Mouse (Mus musculus) inflammation-experienced regulatory T-cells, adult 6 months (primary cell): ENCODE results near the gene Gm13212. TPM values are rescaled to one million over a fixed set of nuclear protein-coding genes. Genes with fewer than 3 reads are reported as not detected.
"Not testable (repeated sequence)": the region's sequence is repeated elsewhere in the genome, so short reads cannot be mapped to it uniquely, and the experiment has no call there.

Experiments used
- ATAC-seq: one replicate; pipeline ENCODE4 v1.8.0; 2017
- polyA plus RNA-seq, 3 experiments: library from polyadenylated mRNA; unstranded; fragments of 100-300 nt; shearing (Covaris generic); gene quantifications; one replicate each; pipeline ENCODE4 v1.2.1; 2017

Gene Gm13212
- 10 to 100 TPM in 2 of 3 experiments, 1 to 10 TPM in 1; 8.8 to 13.2 (median 11.1) TPM for polyA plus RNA-seq

DNA sequence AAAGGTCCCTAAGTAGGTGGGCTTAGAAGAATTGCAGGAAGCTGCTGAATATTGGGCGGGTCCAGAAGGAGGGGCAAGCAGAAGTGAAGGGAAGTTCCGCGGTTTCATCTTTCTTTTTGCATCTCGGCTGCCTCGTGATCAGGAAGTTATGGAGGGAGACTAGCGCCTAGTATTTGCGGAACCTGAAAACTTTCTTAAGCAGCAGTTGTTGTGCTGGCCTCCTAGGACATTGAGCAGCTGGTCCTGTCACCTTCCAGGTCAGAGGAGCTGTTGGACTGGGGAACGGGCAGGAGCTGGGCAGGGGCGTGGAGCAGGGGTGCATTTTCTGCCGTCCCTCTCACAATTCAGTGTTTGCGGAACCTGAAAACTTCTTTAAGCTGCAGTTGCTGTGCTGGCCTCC is at the start of gene Gm13212:
Gm13212 (plus strand) TSS at position 89 of the 400 bp plus-strand sequence.
- ATAC-seq: peak; percentile 83

GRCm38 (mm10) chr4:145543861-145544260 is 41.1 kb upstream of the Gm13212 start:
- not testable (repeated sequence) for ATAC-seq

DNA sequence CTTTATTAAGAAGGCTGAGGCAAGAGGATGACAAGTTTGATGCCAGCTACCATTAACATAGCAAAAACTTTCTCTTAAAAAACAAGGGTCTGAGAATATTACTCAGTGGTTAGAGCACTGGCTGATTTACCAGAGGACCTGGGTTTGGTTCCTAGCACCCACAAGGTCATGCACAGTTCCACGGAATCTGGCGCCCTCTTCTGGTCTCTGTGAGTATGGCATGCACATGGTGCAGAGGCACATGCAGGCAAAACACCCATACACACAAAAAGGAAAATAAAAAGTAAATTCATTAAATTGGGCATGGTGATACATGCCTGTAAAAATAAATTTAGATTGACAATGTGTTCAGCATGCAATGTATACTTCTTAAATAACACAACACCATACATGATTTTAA is 39.9 kb upstream of the Gm13212 start:
- not testable (repeated sequence) for ATAC-seq

DNA sequence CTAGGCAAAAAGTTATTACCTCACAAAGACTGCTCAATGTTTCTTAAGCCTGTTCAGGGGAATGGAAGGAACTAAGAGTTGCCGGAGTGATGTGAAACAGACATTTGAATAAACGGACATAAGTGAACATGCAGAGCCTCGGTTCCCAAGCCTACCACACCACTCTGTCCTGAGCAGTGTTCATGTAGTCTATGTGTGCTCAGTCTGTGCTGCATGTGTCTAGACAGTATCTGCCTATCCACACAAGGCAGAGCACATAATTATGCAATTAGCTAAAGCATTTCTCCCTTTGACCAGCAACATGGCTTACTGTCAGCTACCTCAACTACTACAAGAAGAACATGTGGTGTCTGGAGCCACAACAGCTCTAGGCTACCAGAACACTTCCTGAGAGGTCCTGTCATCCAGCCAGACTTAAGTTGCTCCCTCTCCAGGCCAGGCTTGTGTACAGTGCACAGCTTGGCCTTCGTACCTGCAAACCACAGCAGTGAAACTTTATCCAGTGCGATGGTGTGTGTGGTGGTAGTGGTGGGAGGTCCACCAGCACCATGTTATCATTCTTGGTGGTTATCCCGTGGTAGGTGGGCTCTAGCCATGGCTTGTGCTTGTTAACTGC is 39.1 kb upstream of the Gm13212 start:
- peak; percentile 17 for ATAC-seq

DNA sequence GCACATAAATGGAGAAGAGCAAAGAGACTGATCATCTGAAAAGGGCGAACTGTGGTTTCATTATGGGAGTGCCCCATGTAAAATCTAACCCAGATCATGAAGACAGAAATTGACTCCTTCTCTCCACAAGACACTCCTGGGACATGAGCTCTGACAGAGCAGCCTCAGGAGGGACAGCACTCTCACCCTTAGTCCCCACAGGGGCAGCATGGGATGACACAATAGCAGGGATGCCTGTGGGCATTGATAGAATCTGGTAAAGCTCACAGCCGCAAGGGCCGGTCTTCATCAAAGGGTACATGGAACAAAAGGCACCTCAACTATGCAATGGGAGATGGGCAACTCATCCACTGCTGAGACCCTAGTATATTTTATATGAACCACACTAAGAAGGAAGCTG is 38.5 kb upstream of the Gm13212 start:
- ATAC-seq: not testable (repeated sequence)

DNA sequence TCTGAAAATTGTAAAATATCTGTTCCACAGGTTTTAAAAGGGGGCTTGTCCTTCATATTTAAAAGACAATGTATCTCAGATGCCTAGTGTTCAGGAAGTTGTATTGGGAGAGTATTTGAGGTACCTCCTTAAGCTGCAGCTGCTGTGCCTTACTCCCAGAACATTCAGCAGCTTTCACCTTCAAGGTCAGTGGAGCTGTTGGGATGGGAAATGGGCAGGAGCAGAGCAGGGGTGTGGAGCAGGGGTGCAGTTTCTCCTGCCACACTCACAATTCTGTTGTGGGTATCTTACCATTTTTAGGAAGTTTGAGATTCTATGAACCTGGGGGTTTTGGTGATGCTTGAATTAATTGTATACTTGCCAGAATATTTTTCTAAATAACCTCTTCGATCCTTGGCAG is 28.3 kb upstream of the Gm13212 start:
- no peak for ATAC-seq

GRCm38 (mm10) chr4:145559505-145560099 is 25.4 kb upstream of the Gm13212 start:
- no peak for ATAC-seq

GRCm38 (mm10) chr4:145564111-145564821 is 20.7 kb upstream of the Gm13212 start:
- ATAC-seq: peak; percentile 33

- not testable (repeated sequence) for ATAC-seq
Observed at GRCm38 (mm10) chr4:145570461-145570860, 14.5 kb upstream of the Gm13212 start.

DNA sequence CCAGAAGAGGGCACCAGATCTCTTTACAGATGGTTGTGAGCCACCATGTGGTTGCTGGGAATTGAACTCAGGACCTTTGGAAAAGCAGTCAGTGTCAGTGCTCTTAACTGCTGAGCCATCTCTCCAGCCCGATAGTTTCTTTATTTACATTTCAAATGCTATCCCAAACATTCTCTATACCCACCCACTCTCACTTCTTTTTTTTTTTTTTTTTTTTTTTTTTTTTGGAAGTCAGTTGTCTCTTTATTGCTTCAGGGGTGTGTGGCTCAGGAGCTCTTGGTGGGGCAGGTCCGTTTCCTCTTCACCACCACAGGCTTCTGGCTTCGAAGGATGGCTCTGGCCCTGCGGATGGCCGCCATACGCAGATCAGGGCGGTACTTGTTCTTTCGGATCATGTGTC is 8.3 kb upstream of the Gm13212 start:
- not testable (repeated sequence) for ATAC-seq

DNA sequence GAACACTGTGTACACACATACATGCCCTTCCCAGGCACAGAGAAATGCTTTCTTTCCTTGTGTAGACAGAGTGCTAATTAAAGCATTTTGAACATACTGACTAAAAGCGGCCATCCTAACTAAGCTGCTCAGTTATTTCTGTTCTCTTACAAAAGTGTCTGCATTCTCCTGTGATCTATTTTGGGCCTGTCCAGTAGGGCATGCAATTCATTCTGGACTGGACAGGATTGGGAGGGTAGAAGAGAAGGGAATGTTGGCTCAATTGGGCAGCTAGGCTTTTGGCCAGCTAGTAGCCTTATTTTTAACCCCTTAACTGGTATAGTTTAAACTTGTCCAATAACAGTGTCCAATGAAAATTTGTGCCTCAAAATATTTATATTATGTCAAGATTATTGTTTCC is 4.6 kb upstream of the Gm13212 start:
- ATAC-seq: not testable (repeated sequence)

GRCm38 (mm10) chr4:145586046-145586445 is 1.1 kb downstream of the Gm13212 start:
- not testable (repeated sequence) for ATAC-seq

GRCm38 (mm10) chr4:145594183-145594582 is 9.2 kb downstream of the Gm13212 start:
- not testable (repeated sequence) for ATAC-seq

GRCm38 (mm10) chr4:145594798-145595197 is 9.8 kb downstream of the Gm13212 start:
- ATAC-seq: peak; percentile 16

DNA sequence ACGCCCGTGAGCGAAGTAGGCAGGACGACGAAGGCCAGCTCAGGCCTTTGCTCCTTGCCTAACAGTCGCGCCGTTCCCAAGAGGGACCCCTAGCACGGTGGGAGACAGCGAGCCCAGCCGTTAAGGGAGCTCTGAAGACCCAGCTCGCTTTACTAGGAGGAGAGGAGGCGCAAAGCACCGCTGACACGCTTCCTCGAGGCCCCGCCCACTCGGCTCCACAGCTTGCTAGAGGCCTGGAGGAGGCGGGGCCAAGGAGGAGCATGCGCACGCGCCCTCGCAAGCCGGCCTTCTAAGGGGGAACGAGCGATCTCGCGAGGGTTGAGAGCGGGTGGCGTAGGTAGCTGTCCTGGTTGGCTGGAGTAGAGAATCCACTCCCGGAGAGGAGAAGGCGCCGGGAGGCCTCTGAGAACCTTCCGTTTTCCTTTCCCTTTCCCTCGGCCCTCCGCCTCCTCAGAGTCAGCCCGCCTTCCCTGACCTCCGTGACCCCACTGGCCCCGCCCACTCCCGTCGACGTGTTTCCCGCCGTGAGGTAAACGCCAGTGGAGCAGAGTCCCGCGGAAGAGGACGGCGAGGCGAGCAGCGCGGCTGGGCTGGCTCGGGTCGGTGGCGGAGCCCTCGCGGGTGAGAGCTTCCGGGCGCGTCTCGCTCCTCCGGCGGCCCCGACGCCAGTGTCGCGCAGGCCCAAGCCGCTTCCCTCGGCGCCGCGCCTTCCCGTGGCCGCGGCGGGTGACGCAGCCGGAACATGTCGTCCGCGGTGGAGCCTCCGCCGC is 55.6 kb downstream of the Gm13212 start:
- ATAC-seq: not testable (repeated sequence)

GRCm38 (mm10) chr4:145670385-145670784 is 85.4 kb downstream of the Gm13212 start, which contains the start of gene Zfp980:
Gene Zfp980 (plus strand): TSS chr4:145670685.
- not testable (repeated sequence) for ATAC-seq

- ATAC-seq: not testable (repeated sequence)
Observed at GRCm38 (mm10) chr4:145674286-145674780, 89.4 kb downstream of the Gm13212 start.

Other genes with a start within 250 kb of the Gm13212 start
- gene Zfp990, start 74.4 kb upstream of the Gm13212 start, polyA plus RNA-seq: 10 to 100 TPM in 1 of 3 experiments, 1 to 10 TPM in 1, not detected in 1; 9.5 to 18.0 TPM
- gene Zfp980, start 85.5 kb downstream of the Gm13212 start, polyA plus RNA-seq: under 1 TPM in 1 of 3 experiments, not detected in 2; 0.09 TPM